Mouse (Mus musculus) midbrain, embryonic 15.5 days (tissue): Measurements from ENCODE around the gene Urb1. TPM values are rescaled to one million over a fixed set of nuclear protein-coding genes. Genes with fewer than 3 reads are reported as not detected.

Source experiments
- ATAC-seq: fragments of 200-750 bp; cut with Nextera tagmentation; replicated peaks from 2 replicates; pipeline ENCODE4 v1.8.0; 2017; ENCODE audit warnings: moderate TSS enrichment
- H3K27ac ChIP-seq: fragments of 300-500 bp; sonication (generic); 2 replicates; pipeline ENCODE4 v1.5.1; 2015; ENCODE audit warnings: mild to moderate bottlenecking, inconsistent platforms
- H3K27me3 ChIP-seq: fragments of 300-500 bp; sonication (generic); replicated peaks from 2 replicates; pipeline ENCODE4 v1.6.1; 2015; ENCODE audit warnings: inconsistent platforms
- H3K36me3 ChIP-seq: fragments of 300-500 bp; sonication (generic); replicated peaks from 2 replicates; pipeline ENCODE4 v1.6.1; 2015; ENCODE audit warnings: inconsistent platforms
- H3K4me1 ChIP-seq: fragments of 300-500 bp; sonication (generic); 2 replicates; pipeline ENCODE4 v1.6.1; 2015; ENCODE audit warnings: inconsistent platforms
- H3K4me2 ChIP-seq: fragments of 300-500 bp; sonication (generic); 2 replicates; pipeline ENCODE4 v1.6.1; 2015; ENCODE audit warnings: inconsistent platforms, mild to moderate bottlenecking, moderate library complexity
- H3K4me3 ChIP-seq: fragments of 300-500 bp; sonication (generic); 2 replicates; pipeline ENCODE4 v1.5.1; 2015; ENCODE audit warnings: mild to moderate bottlenecking, inconsistent platforms
- H3K9ac ChIP-seq: fragments of 300-500 bp; sonication (generic); 2 replicates; pipeline ENCODE4 v1.6.1; 2015; ENCODE audit warnings: mild to moderate bottlenecking, inconsistent platforms
- H3K9me3 ChIP-seq: fragments of 300-500 bp; sonication (generic); 2 replicates; pipeline ENCODE4 v1.6.1; 2016; ENCODE audit warnings: inconsistent platforms
- WGBS: fragments of 180-500 bp; shearing (Covaris S2); methylation state at CpG from one replicate; pipeline ENCODE4 v1.1.7; 2015; ENCODE audit warnings: mixed read lengths; 5-methylcytosine and 5-hydroxymethylcytosine counted together
- polyA plus RNA-seq: library from polyadenylated mRNA; unstranded; fragments of >200 nt; fragmentation: Nextera tagmentation; extraction: Ambion mirVana; gene quantifications from 2 replicates; pipeline ENCODE4 v1.2.1, GENCODE M21; 2015

Urb1 gene
- polyA plus RNA-seq, 1 experiment from 2014 or later, result 9.8 TPM

- ATAC-seq, result no peak
- no peak overlapping the region for H3K4me2 ChIP-seq
- H3K36me3 ChIP-seq, result peaks cover 71% of the 10 kb centered on the region
- 97% methylated on average over 6 of the region's 6 CpGs for WGBS
- H3K9ac ChIP-seq, result no peak overlapping the region
- no peak overlapping the region for H3K27ac ChIP-seq
- no peaks in the 10 kb centered on the region for H3K9me3 ChIP-seq
- no peaks in the 10 kb centered on the region for H3K27me3 ChIP-seq
- H3K4me1 ChIP-seq, result no peaks in the 10 kb centered on the region
- no peak overlapping the region for H3K4me3 ChIP-seq
Observed at GRCm38 (mm10) chr16:90788580-90788979, 21.6 kb downstream of the Urb1 start.

GRCm38 (mm10) chr16:90785257-90785656 is 25.0 kb downstream of the Urb1 start:
- Histone ChIP-seq H3K9ac (no peak overlapping the region), H3K4me1 (no peaks in the 10 kb centered on the region), H3K4me3 (no peak overlapping the region), H3K27me3 (no peaks in the 10 kb centered on the region), H3K9me3 (no peaks in the 10 kb centered on the region), H3K36me3 (peaks cover 69% of the 10 kb centered on the region), H3K4me2 (no peak overlapping the region), H3K27ac (no peak overlapping the region)
- ATAC-seq, result no peak
- 95% methylated on average over 4 of the region's 4 CpGs for WGBS

- no peaks in the 10 kb centered on the region for H3K4me1 ChIP-seq
- H3K36me3 ChIP-seq, result peaks cover 62% of the 10 kb centered on the region; the same call in 1 of the 2 replicates
- 93% methylated on average over 11 of the region's 11 CpGs for WGBS
Observed at GRCm38 (mm10) chr16:90783302-90783701, 26.9 kb downstream of the Urb1 start.

DNA sequence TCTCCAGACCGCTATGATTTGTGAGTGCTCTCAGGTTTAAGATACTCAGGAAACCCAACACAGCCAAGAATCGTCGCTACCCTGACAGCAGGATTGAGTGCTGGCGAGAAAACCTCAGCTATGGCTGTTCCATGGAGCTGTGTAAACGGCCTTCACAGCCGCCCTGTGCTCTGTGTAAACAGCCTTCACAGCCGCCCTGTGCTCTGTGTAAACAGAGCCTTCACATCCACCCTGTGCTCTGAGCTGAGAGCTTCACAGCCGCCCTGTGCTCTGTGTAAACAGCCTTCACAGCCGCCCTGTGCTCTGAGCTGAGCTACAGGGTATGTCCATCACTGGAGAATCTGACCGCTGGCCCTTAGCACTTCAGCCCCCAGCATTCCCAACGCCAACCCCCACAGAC is 30.4 kb downstream of the Urb1 start:
- ATAC-seq, result peak; percentile 71

More at GRCm38 (mm10) chr16:90783302-90783701, 26.9 kb downstream of the Urb1 start:
- Histone ChIP-seq H3K27ac (no peak overlapping the region), H3K27me3 (no peaks in the 10 kb centered on the region), H3K9ac (no peak overlapping the region), H3K4me2 (no peak overlapping the region), H3K4me3 (no peak overlapping the region), H3K9me3 (no peaks in the 10 kb centered on the region)
- ATAC-seq, result no peak

GRCm38 (mm10) chr16:90775946-90776520 is 34.2 kb downstream of the Urb1 start:
- 90% methylated on average over 10 of the region's 10 CpGs for WGBS
- no peak for ATAC-seq
- peaks cover 42% of the 10 kb centered on the region for H3K36me3 ChIP-seq

More for the DNA sequence above, 30.4 kb downstream of the Urb1 start:
- Histone ChIP-seq H3K4me2 (no peak overlapping the region), H3K27me3 (no peaks in the 10 kb centered on the region), H3K9ac (no peak overlapping the region), H3K27ac (no peak overlapping the region), H3K4me3 (no peak overlapping the region), H3K9me3 (no peaks in the 10 kb centered on the region), H3K4me1 (no peaks in the 10 kb centered on the region), H3K36me3 (peaks cover 44% of the 10 kb centered on the region)
- WGBS, result 83% methylated on average over 11 of the region's 11 CpGs

GRCm38 (mm10) chr16:90774646-90775045 is 35.6 kb downstream of the Urb1 start:
- WGBS, result 93% methylated on average over 6 of the region's 6 CpGs
- no peak overlapping the region for H3K27ac ChIP-seq
- H3K4me1 ChIP-seq, result no peaks in the 10 kb centered on the region
- no peak for ATAC-seq
- H3K36me3 ChIP-seq, result peaks cover 47% of the 10 kb centered on the region
- H3K9me3 ChIP-seq, result no peaks in the 10 kb centered on the region
- no peak overlapping the region for H3K4me3 ChIP-seq
- H3K4me2 ChIP-seq, result no peak overlapping the region
- H3K9ac ChIP-seq, result no peak overlapping the region
- H3K27me3 ChIP-seq, result no peaks in the 10 kb centered on the region

More at GRCm38 (mm10) chr16:90775946-90776520, 34.2 kb downstream of the Urb1 start:
- Histone ChIP-seq H3K4me3 (no peak overlapping the region), H3K27ac (no peak overlapping the region), H3K27me3 (no peaks in the 10 kb centered on the region), H3K9me3 (no peaks in the 10 kb centered on the region), H3K4me2 (no peak overlapping the region), H3K4me1 (no peaks in the 10 kb centered on the region), H3K9ac (no peak overlapping the region)

- 92% methylated on average over 12 of the region's 12 CpGs for WGBS
- Histone ChIP-seq H3K9me3 (no peaks in the 10 kb centered on the region), H3K27ac (no peak overlapping the region), H3K4me2 (no peak overlapping the region), H3K27me3 (no peaks in the 10 kb centered on the region), H3K36me3 (peaks cover 47% of the 10 kb centered on the region), H3K9ac (no peak overlapping the region), H3K4me3 (no peak overlapping the region), H3K4me1 (no peaks in the 10 kb centered on the region)
- no peak for ATAC-seq
Observed at GRCm38 (mm10) chr16:90774216-90774615, 36.0 kb downstream of the Urb1 start.

- Histone ChIP-seq H3K27ac (no peak overlapping the region), H3K9ac (no peak overlapping the region), H3K4me1 (no peaks in the 10 kb centered on the region), H3K4me2 (no peak overlapping the region), H3K27me3 (no peaks in the 10 kb centered on the region), H3K4me3 (no peak overlapping the region), H3K36me3 (peaks cover 52% of the 10 kb centered on the region), H3K9me3 (no peaks in the 10 kb centered on the region)
- 96% methylated on average over 15 of the region's 15 CpGs for WGBS
- ATAC-seq, result no peak
Observed at GRCm38 (mm10) chr16:90766919-90767454, 43.2 kb downstream of the Urb1 start.

DNA sequence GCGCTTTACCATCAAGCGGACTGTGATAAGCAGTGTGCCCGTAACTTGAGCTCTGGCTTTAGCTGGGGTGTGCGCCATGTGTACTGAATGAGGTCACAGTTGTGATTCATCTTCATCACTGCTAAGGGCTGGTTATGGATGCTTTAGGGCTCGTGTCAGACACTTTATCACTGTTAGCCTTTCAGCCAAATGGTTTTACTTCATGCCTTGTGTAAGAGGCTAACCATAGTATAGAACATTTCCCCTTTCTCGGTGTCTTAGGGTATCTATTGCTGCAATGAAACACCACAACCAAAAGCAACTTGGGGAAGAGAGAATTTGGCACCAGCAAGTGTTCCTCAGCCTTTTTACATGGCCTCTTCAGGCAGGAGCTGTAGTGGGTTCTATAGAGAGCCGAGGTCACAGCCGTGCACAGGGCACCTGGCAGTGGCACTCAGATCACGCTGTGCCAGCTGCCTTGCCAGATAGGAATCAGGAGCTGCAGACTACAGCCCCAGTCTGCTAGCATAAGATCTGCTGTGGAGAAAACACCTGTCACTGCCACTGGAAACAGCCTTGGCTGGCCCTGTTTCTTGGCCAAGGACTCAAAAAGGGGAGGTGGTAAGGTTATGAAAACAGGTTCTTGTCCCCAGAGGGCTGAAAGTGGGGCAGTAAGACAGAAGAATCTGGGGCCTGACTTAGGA is 44.9 kb downstream of the Urb1 start:
- WGBS, result 90% methylated on average over 9 of the region's 9 CpGs
- H3K4me3 ChIP-seq, result no peak overlapping the region
- ATAC-seq, result no peak

DNA sequence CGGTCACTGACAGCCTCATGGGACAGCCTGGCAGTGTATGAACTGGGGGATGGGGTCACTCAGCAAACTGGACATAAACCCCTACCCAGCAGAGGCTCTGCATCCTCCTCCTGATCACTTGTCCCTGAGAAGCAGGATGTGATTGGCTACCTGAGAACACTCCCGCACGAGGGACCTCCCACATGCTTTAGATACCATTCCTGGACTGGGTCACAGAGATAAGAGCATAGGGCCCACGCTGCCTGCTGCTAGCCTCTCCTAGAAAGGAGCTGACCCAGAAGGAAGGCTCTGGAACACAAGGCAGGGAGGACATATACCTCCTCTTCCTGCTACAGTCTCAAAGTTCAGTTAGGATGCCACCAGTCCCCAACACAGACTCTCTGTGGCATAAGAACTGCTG is 49.7 kb downstream of the Urb1 start:
- Histone ChIP-seq H3K4me3 (no peak overlapping the region), H3K36me3 (peaks cover 17% of the 10 kb centered on the region; the same call in 1 of the 2 replicates), H3K27ac (no peak overlapping the region), H3K4me2 (no peak overlapping the region), H3K27me3 (no peaks in the 10 kb centered on the region), H3K9ac (no peak overlapping the region), H3K4me1 (no peaks in the 10 kb centered on the region), H3K9me3 (no peaks in the 10 kb centered on the region)
- 88% methylated on average over 4 of the region's 4 CpGs for WGBS
- ATAC-seq, result no peak

More for the DNA sequence above, 44.9 kb downstream of the Urb1 start:
- H3K9me3 ChIP-seq, result no peaks in the 10 kb centered on the region
- H3K9ac ChIP-seq, result no peak overlapping the region
- H3K4me1 ChIP-seq, result no peaks in the 10 kb centered on the region
- H3K36me3 ChIP-seq, result peaks cover 42% of the 10 kb centered on the region
- H3K27me3 ChIP-seq, result no peaks in the 10 kb centered on the region
- H3K27ac ChIP-seq, result no peak overlapping the region
- no peak overlapping the region for H3K4me2 ChIP-seq

DNA sequence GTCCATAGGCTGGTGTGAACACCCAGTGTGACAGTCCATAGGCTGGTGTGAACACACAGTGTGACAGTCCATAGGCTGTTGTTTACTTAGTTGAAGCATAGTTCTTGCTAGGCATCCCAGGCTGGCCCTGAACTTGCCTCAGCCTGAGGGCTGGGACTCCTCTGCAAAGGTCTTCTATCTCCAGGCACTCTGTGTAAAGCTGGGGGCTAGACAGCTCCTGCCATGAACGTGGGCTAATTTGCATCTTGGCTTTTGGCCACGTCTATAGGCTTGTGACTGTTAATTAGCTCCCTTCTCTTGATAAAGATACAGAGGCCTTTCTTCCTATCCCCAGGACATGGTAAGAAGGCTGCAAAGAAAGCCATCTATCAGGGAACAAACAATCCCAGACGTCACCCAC is 50.9 kb downstream of the Urb1 start:
- Histone ChIP-seq H3K9me3 (no peaks in the 10 kb centered on the region), H3K36me3 (peaks cover 22% of the 10 kb centered on the region; the same call in 1 of the 2 replicates), H3K9ac (no peak overlapping the region), H3K4me3 (no peak overlapping the region), H3K27me3 (no peaks in the 10 kb centered on the region), H3K4me2 (no peak overlapping the region), H3K27ac (no peak overlapping the region), H3K4me1 (no peaks in the 10 kb centered on the region)
- no peak for ATAC-seq
- 45% methylated on average over 3 of the region's 3 CpGs for WGBS

- Histone ChIP-seq H3K4me3 (no peak overlapping the region), H3K4me2 (no peak overlapping the region), H3K9ac (no peak overlapping the region), H3K4me1 (no peaks in the 10 kb centered on the region), H3K27me3 (no peaks in the 10 kb centered on the region), H3K9me3 (no peaks in the 10 kb centered on the region), H3K36me3 (peaks cover 32% of the 10 kb centered on the region; the same call in 1 of the 2 replicates), H3K27ac (no peak overlapping the region)
- ATAC-seq, result no peak
- WGBS, result 94% methylated on average over 13 of the region's 13 CpGs
Observed at GRCm38 (mm10) chr16:90753386-90753941, 56.7 kb downstream of the Urb1 start.
